Mouse (Mus musculus): ENCODE measurements around the gene Pdcl2. TPM values are rescaled to one million over a fixed set of nuclear protein-coding genes. Genes with fewer than 3 reads are reported as not detected.
A peak's percentile ranks its signal among the peaks of the same experiment; 100 is the strongest.

Gene Pdcl2
- polyA plus RNA-seq, 1 experiment from 2014 or later: not detected

DNA sequence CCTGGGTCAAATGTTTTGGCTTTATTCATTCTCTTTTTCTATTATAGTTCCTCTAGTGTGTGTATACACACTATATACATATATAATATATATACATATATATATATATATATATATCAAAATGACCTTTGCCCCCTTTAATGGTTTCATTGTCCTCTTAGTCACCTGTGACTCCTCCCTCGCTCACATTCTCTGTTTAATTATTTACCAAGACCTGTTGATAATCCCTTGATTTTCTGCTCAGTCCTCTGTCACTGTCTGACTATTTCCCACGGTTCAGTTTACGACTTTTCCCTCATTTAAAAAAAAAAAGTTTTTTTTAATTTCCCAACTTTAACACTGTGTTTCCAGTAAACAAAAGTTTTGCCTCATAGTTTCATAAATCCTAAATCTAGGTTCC, 24.7 kb downstream of the Pdcl2 start:
- DNase-seq: no peak
- no peak for ATAC-seq (ENCODE audit: low FRiP score, low TSS enrichment)
- Histone ChIP-seq H3K9me3 (ENCODE audit: control insufficient read depth, low read length) (no peaks in the 10 kb centered on the region), H3K27ac (replicated peaks; ENCODE audit: low read depth, low read length) (no peak overlapping the region), H3K4me1 (ENCODE audit: control insufficient read depth, insufficient read depth, low read length) (peaks cover 21% of the 10 kb centered on the region), H3K4me2 (ENCODE audit: low read length) (no peak overlapping the region), H3K4me3 (replicated peaks; ENCODE audit: low read depth, low read length) (no peak overlapping the region), H3K27me3 (ENCODE audit: control insufficient read depth, insufficient read depth, low read length) (no peaks in the 10 kb centered on the region), H3K36me3 (ENCODE audit: control insufficient read depth, insufficient read depth, low read length) (peaks cover under 1% of the 10 kb centered on the region; the same call in 1 of the 2 replicates), H3K9ac (replicated peaks; ENCODE audit: low read length) (no peak overlapping the region)
- 76% methylated on average over 3 of the region's 3 CpGs for WGBS

- Histone ChIP-seq H3K4me3 (replicated peaks; ENCODE audit: low read depth, low read length) (peak overlapping the region; percentile 96), H3K27ac (replicated peaks; ENCODE audit: low read depth, low read length) (no peak overlapping the region; the same call in 1 of the 2 replicates), H3K9me3 (ENCODE audit: control insufficient read depth, low read length) (no peaks in the 10 kb centered on the region), H3K4me2 (ENCODE audit: low read length) (peak overlapping the region; percentile 84), H3K9ac (replicated peaks; ENCODE audit: low read length) (0 out of 2 replicates have a peak overlapping the region, but pooled peaks have one; percentile 13), H3K36me3 (ENCODE audit: control insufficient read depth, insufficient read depth, low read length) (peaks cover 3% of the 10 kb centered on the region; the same call in 1 of the 2 replicates), H3K4me1 (ENCODE audit: control insufficient read depth, insufficient read depth, low read length) (peaks cover 25% of the 10 kb centered on the region), H3K27me3 (ENCODE audit: control insufficient read depth, insufficient read depth, low read length) (no peaks in the 10 kb centered on the region)
- DNase-seq (peak; percentile 21), ATAC-seq (ENCODE audit: low FRiP score, low TSS enrichment) (no peak)
- WGBS: 3% methylated on average over 8 of the region's 8 CpGs
Measured at GRCm38 (mm10) chr5:76305616-76306015, 25.3 kb downstream of the Pdcl2 start.

DNA sequence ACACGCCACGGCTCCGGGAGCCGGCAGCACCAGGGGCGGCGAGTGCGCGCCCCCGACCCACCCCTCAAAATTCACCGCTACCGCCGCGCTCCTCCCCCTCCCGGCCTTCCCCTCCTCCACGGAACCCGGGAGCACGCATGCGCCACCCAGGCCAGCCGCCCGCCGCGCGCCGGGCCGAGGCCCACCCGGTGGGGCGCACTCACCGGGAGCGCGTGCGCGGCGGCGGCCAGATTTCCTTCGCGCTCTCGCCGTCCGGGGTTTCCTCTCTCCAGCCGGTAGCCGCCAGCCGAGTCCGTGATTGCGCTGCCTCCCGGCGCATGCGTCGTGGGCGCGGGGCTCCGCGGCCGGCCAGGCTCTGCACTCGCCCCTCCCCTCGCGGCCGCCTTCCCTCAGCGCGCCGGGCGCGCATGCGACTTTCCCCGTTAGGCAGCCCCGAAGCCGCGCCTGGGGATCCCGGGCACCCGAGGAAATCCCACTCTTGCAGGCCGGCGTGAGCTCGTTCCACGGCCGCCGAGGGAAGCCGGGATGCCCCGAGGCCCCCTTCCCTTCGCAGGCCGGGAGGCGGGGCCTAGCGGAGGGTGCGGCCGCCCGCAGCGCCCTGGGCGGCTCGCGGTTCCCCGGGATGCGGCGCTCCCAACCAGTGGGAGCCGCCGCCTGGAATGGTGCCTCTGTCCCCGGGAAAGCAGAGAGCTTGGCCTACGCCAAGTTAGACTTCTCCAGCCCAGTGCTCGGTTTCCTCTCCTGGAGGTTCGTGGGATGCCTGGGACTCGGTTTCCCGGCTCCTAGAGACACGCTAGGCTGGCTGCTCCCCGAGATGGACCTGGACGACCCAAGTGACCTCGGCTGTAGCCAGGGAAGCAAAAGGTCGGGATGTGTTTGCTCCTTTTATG, 26.3 kb downstream of the Pdcl2 start, which contains the start of gene Clock:
Gene Clock, minus strand, starts transcription at position 341 of the 890 bp plus-strand sequence.
- peak within 1 kb of the TSS; percentile 84 for H3K4me2 ChIP-seq (ENCODE audit: low read length)
- peak within 1 kb of the TSS; percentile 92 for H3K9ac ChIP-seq (replicated peaks; ENCODE audit: low read length)
- peak within 1 kb of the TSS; percentile 96 for H3K4me3 ChIP-seq (replicated peaks; ENCODE audit: low read depth, low read length)
- H3K27me3 ChIP-seq (ENCODE audit: control insufficient read depth, insufficient read depth, low read length): no peaks in the 10 kb centered on the region
- peak within 1 kb of the TSS; percentile 97 for H3K27ac ChIP-seq (replicated peaks; ENCODE audit: low read depth, low read length)
- H3K36me3 ChIP-seq (ENCODE audit: control insufficient read depth, insufficient read depth, low read length): peaks cover 3% of the 10 kb centered on the region; the same call in 1 of the 2 replicates
- DNase-seq (peak; percentile 96), ATAC-seq (ENCODE audit: low FRiP score, low TSS enrichment) (peak; percentile 90)
- under 1% methylated on average over 92 of the region's 104 CpGs for WGBS
- peaks cover 25% of the 10 kb centered on the region for H3K4me1 ChIP-seq (ENCODE audit: control insufficient read depth, insufficient read depth, low read length)
- H3K9me3 ChIP-seq (ENCODE audit: control insufficient read depth, low read length): no peaks in the 10 kb centered on the region

GRCm38 (mm10) chr5:76303745-76304451, 27.1 kb downstream of the Pdcl2 start:
- Histone ChIP-seq H3K4me3 (replicated peaks; ENCODE audit: low read depth, low read length) (peak overlapping the region; percentile 96), H3K4me1 (ENCODE audit: control insufficient read depth, insufficient read depth, low read length) (peaks cover 25% of the 10 kb centered on the region), H3K9me3 (ENCODE audit: control insufficient read depth, low read length) (no peaks in the 10 kb centered on the region), H3K27ac (replicated peaks; ENCODE audit: low read depth, low read length) (peak overlapping the region; percentile 97), H3K9ac (replicated peaks; ENCODE audit: low read length) (peak overlapping the region; percentile 92), H3K27me3 (ENCODE audit: control insufficient read depth, insufficient read depth, low read length) (no peaks in the 10 kb centered on the region), H3K36me3 (ENCODE audit: control insufficient read depth, insufficient read depth, low read length) (peaks cover 3% of the 10 kb centered on the region; the same call in 1 of the 2 replicates), H3K4me2 (ENCODE audit: low read length) (peak overlapping the region; percentile 84)
- WGBS: under 1% methylated on average over 91 of the region's 100 CpGs
- ATAC-seq (ENCODE audit: low FRiP score, low TSS enrichment) (peak; percentile 77), DNase-seq (peak; percentile 88)

DNA sequence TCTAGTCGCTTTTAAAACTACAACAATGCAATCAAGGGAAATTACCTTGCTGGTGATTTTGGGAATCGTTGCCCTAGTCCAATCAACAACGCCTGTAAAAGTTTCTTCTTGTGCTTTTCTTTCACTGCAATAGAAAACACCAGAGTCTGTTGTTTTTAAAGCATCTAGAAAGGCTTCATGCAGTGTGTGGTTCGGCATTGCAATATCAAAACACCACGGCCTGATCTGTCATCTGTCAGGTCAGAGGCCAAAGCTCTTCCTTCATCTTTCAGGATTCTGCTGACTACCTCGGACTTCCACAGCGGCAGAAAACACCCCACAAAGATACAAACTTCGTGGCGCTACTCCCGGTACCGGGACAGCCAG, 27.6 kb downstream of the Pdcl2 start:
- Histone ChIP-seq H3K4me2 (ENCODE audit: low read length) (peak overlapping the region; percentile 84), H3K4me3 (replicated peaks; ENCODE audit: low read depth, low read length) (peak overlapping the region; percentile 96), H3K27ac (replicated peaks; ENCODE audit: low read depth, low read length) (peak overlapping the region; percentile 97), H3K27me3 (ENCODE audit: control insufficient read depth, insufficient read depth, low read length) (no peaks in the 10 kb centered on the region), H3K9me3 (ENCODE audit: control insufficient read depth, low read length) (no peaks in the 10 kb centered on the region), H3K36me3 (ENCODE audit: control insufficient read depth, insufficient read depth, low read length) (peaks cover 3% of the 10 kb centered on the region; the same call in 1 of the 2 replicates), H3K9ac (replicated peaks; ENCODE audit: low read length) (peak overlapping the region; percentile 92), H3K4me1 (ENCODE audit: control insufficient read depth, insufficient read depth, low read length) (peaks cover 25% of the 10 kb centered on the region)
- DNase-seq: no peak
- WGBS: 6% methylated on average over 11 of the region's 11 CpGs
- ATAC-seq (ENCODE audit: low FRiP score, low TSS enrichment): no peak

DNA sequence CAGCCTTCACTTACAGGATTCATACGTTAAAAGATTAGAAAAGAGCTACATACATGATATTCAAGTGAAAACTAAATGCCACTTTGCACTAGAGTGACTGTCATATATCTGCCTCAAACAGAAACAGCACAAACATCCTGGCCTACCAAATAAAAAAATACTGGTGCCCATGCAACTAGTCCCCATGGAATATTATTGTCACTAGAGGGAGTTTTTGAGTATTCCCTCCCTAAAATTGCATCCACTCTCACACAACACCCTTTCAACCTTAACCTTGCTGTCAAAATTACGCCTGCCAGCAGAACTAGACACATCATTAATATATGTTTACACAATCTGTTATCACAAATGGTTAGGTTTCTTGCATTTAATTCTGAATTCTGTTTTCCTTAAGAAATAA, 28.9 kb downstream of the Pdcl2 start:
- Histone ChIP-seq H3K4me3 (replicated peaks; ENCODE audit: low read depth, low read length) (no peak overlapping the region), H3K4me1 (ENCODE audit: control insufficient read depth, insufficient read depth, low read length) (peaks cover 25% of the 10 kb centered on the region), H3K36me3 (ENCODE audit: control insufficient read depth, insufficient read depth, low read length) (peaks cover 3% of the 10 kb centered on the region; the same call in 1 of the 2 replicates), H3K27me3 (ENCODE audit: control insufficient read depth, insufficient read depth, low read length) (no peaks in the 10 kb centered on the region), H3K27ac (replicated peaks; ENCODE audit: low read depth, low read length) (no peak overlapping the region), H3K4me2 (ENCODE audit: low read length) (no peak overlapping the region), H3K9ac (replicated peaks; ENCODE audit: low read length) (no peak overlapping the region), H3K9me3 (ENCODE audit: control insufficient read depth, low read length) (no peaks in the 10 kb centered on the region)
- no peak for ATAC-seq (ENCODE audit: low FRiP score, low TSS enrichment)
- no peak for DNase-seq
- 86% methylated on average over 2 of the region's 2 CpGs for WGBS

DNA sequence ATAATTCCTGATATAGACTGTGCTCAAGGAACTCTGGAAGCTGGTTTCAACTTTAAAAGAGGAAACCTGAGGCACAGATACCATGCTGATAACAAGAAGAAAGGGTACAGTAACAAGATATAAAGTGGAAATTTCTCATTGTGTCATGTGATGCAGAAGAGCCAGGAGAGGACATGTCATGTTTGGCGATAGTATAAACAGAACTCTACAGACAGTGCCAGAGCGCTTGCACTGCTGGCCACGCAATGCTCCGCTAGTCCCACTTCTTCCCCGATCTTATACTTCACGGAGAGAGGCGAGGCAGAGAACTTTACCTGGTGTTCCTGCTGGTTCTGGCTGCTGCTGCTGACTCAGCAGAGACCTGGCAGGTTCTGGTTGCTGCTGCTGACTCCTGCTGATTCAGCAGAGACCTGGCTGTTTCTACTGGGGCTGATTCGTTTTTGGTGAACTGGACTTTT, 41.7 kb downstream of the Pdcl2 start:
- Histone ChIP-seq H3K4me2 (ENCODE audit: low read length) (no peak overlapping the region), H3K9ac (replicated peaks; ENCODE audit: low read length) (no peak overlapping the region), H3K4me1 (ENCODE audit: control insufficient read depth, insufficient read depth, low read length) (no peaks in the 10 kb centered on the region), H3K27ac (replicated peaks; ENCODE audit: low read depth, low read length) (no peak overlapping the region), H3K4me3 (replicated peaks; ENCODE audit: low read depth, low read length) (no peak overlapping the region), H3K27me3 (ENCODE audit: control insufficient read depth, insufficient read depth, low read length) (no peaks in the 10 kb centered on the region), H3K36me3 (ENCODE audit: control insufficient read depth, insufficient read depth, low read length) (no peaks in the 10 kb centered on the region), H3K9me3 (ENCODE audit: control insufficient read depth, low read length) (no peaks in the 10 kb centered on the region)
- no peak for DNase-seq
- ATAC-seq (ENCODE audit: low FRiP score, low TSS enrichment): no peak
- 89% methylated on average over 8 of the region's 8 CpGs for WGBS

DNA sequence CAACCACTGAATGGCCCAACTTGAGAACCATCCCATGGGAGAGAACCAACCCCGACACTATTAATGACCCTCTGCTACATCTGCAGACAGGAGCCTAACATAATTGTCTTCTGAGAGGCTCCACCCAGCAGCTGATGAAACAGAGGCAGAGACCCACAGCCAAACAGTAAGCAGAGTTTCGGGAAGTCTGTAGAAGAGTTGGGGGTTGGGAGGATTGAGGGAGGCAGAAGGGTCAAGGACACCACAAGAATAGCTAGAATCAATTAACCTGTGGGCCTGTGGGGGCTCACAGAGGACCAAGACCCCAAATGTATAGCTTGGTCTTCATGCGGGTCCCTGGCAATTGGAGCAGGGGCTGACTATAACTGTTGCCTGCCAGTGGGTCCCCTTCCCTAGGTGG, 42.7 kb downstream of the Pdcl2 start:
- ATAC-seq (ENCODE audit: low FRiP score, low TSS enrichment) (no peak), DNase-seq (no peak)
- Histone ChIP-seq H3K27me3 (ENCODE audit: control insufficient read depth, insufficient read depth, low read length) (no peaks in the 10 kb centered on the region), H3K4me1 (ENCODE audit: control insufficient read depth, insufficient read depth, low read length) (no peaks in the 10 kb centered on the region), H3K4me3 (replicated peaks; ENCODE audit: low read depth, low read length) (no peak overlapping the region), H3K4me2 (ENCODE audit: low read length) (no peak overlapping the region), H3K36me3 (ENCODE audit: control insufficient read depth, insufficient read depth, low read length) (no peaks in the 10 kb centered on the region), H3K9me3 (ENCODE audit: control insufficient read depth, low read length) (no peaks in the 10 kb centered on the region), H3K9ac (replicated peaks; ENCODE audit: low read length) (no peak overlapping the region), H3K27ac (replicated peaks; ENCODE audit: low read depth, low read length) (no peak overlapping the region)
- WGBS: 94% methylated on average over 3 of the region's 3 CpGs

Measured in midbrain, embryonic 14.5 days (tissue).